ENCODE assay signal across 10 mouse cellular contexts in the genomic region with DNA sequence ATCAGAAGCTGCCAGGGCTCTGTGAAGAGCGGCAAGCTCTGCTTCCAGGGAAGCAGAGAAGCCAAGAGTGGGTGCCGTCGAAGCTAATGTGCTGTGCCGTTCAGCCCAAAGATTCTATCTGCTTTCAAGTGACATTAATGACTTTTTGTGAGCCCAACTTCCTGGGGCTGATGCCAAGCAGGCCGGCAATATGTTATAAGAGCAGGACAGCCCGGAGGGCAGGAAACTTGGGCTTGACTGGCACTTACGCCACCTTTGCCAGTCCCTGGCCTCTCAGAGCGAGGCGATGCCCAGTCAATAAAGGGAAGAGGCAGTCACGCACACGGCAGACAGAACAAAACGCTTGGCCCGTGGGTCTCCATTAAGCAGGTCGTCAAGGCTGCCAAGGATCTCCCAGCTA. TPM values are rescaled to one million over a fixed set of nuclear protein-coding genes. Genes with fewer than 3 reads are reported as not detected.
DNase-seq lines count a peak whose midpoint lies in the region; ATAC-seq and TF ChIP-seq lines count a peak whose summit lies in the region.
"Had no signal": no experiment of that assay in that cellular context is flagged by ENCODE, and none has a peak within 500 bp of the region (broad histone marks: within the 10 kb centered on the region; RNA-seq: fewer than 3 reads in every experiment).

No protein-coding gene starts in this region.

- no peak for ATAC-seq in hindbrain, postnatal 0 days
- no peak for ATAC-seq in hindbrain, embryonic 11.5 days (ENCODE audit: low FRiP score)
- ATAC-seq in embryonic facial prominence, embryonic 13.5 days (ENCODE audit: insufficient number of reproducible peaks, insufficient read depth, low FRiP score, low TSS enrichment, low read depth): no peak
- ATAC-seq in neural tube, embryonic 13.5 days (ENCODE audit: low read depth): no peak
- no peak for ATAC-seq in forebrain, embryonic 13.5 days

- H3K9me3 ChIP-seq in hindbrain, postnatal 0 days (ENCODE audit: low read length): no peaks in the 10 kb centered on the region
- no peaks in the 10 kb centered on the region for H3K9me3 ChIP-seq in hindbrain, embryonic 11.5 days (ENCODE audit: control insufficient read depth, low read length)
- no peaks in the 10 kb centered on the region for H3K9me3 ChIP-seq in embryonic facial prominence, embryonic 13.5 days
- no peaks in the 10 kb centered on the region for H3K9me3 ChIP-seq in neural tube, embryonic 13.5 days
- no peaks in the 10 kb centered on the region for H3K9me3 ChIP-seq in forebrain, embryonic 13.5 days (replicated peaks)
- H3K9me3 ChIP-seq: G1E had no signal

- H3K4me2 ChIP-seq in hindbrain, postnatal 0 days (ENCODE audit: low read depth, low read length): no peak overlapping the region
- H3K4me2 ChIP-seq in hindbrain, embryonic 11.5 days (replicated peaks; ENCODE audit: low read depth, low read length): no peak overlapping the region
- H3K4me2 ChIP-seq in embryonic facial prominence, embryonic 13.5 days: no peak overlapping the region
- no peak overlapping the region for H3K4me2 ChIP-seq in neural tube, embryonic 13.5 days
- no peak overlapping the region for H3K4me2 ChIP-seq in forebrain, embryonic 13.5 days

- no peak for DNase-seq in hindbrain, postnatal 0 days (ENCODE audit: low spot score)
- DNase-seq in hindbrain, embryonic 11.5 days (ENCODE audit: low spot score): no peak
- peak; percentile 27 to 39 for DNase-seq in kidney, postnatal 4 days
- no peak for DNase-seq in left cerebral cortex, adult 8-10 months (ENCODE audit: low spot score in 2 of 2)
- DNase-seq in yolk sac, embryonic 10.5 days (ENCODE audit: low spot score): no peak

- no peak overlapping the region for H3K4me3 ChIP-seq in hindbrain, postnatal 0 days (ENCODE audit: low read length)
- H3K4me3 ChIP-seq in hindbrain, embryonic 11.5 days (ENCODE audit: low read depth, low read length): no peak overlapping the region
- H3K4me3 ChIP-seq in embryonic facial prominence, embryonic 13.5 days: no peak overlapping the region
- no peak overlapping the region for H3K4me3 ChIP-seq in neural tube, embryonic 13.5 days
- H3K4me3 ChIP-seq in forebrain, embryonic 13.5 days: no peak overlapping the region

- H3K36me3 ChIP-seq in hindbrain, postnatal 0 days (ENCODE audit: insufficient read depth, low read length): no peaks in the 10 kb centered on the region
- no peaks in the 10 kb centered on the region for H3K36me3 ChIP-seq in hindbrain, embryonic 11.5 days (ENCODE audit: control insufficient read depth, insufficient read depth, low read length)
- H3K36me3 ChIP-seq in embryonic facial prominence, embryonic 13.5 days: no peaks in the 10 kb centered on the region
- no peaks in the 10 kb centered on the region for H3K36me3 ChIP-seq in neural tube, embryonic 13.5 days
- H3K36me3 ChIP-seq in forebrain, embryonic 13.5 days (ENCODE audit: poor library complexity, severe bottlenecking): no peaks in the 10 kb centered on the region
- H3K36me3 ChIP-seq: G1E had no signal

- 32% methylated on average over 14 of the region's 14 CpGs for WGBS in hindbrain, postnatal 0 days
- 66% methylated on average over 14 of the region's 14 CpGs for WGBS in hindbrain, embryonic 11.5 days
- WGBS in embryonic facial prominence, embryonic 13.5 days: 62% methylated on average over 14 of the region's 14 CpGs
- 51% methylated on average over 14 of the region's 14 CpGs for WGBS in neural tube, embryonic 13.5 days
- 55% methylated on average over 14 of the region's 14 CpGs for WGBS in forebrain, embryonic 13.5 days

- H3K27me3 ChIP-seq in hindbrain, postnatal 0 days (ENCODE audit: insufficient read depth, low read length): no peaks in the 10 kb centered on the region
- no peaks in the 10 kb centered on the region for H3K27me3 ChIP-seq in hindbrain, embryonic 11.5 days (ENCODE audit: control insufficient read depth, insufficient read depth, low read length)
- no peaks in the 10 kb centered on the region; the same call in 1 of the 2 replicates for H3K27me3 ChIP-seq in embryonic facial prominence, embryonic 13.5 days
- H3K27me3 ChIP-seq in neural tube, embryonic 13.5 days: no peaks in the 10 kb centered on the region
- H3K27me3 ChIP-seq in forebrain, embryonic 13.5 days: 0 out of 2 replicates have a peak, but pooled peaks cover 3% of the 10 kb centered on the region

- H3K9ac ChIP-seq in hindbrain, postnatal 0 days (replicated peaks; ENCODE audit: low read length): peak overlapping the region; percentile 1; the same call in 1 of the 2 replicates
- H3K9ac ChIP-seq in hindbrain, embryonic 11.5 days (ENCODE audit: low read depth, low read length): no peak overlapping the region
- peak overlapping the region; percentile 46; the same call in 1 of the 2 replicates for H3K9ac ChIP-seq in embryonic facial prominence, embryonic 13.5 days
- H3K9ac ChIP-seq in neural tube, embryonic 13.5 days: no peak overlapping the region
- H3K9ac ChIP-seq in forebrain, embryonic 13.5 days: no peak overlapping the region
- H3K9ac ChIP-seq: liver, embryonic 14.5 days had no signal

- TF ChIP-seq CTCF in hindbrain, postnatal 0 days (IDR thresholded peaks at IDR 0.05; ENCODE audit: low read depth): no peak

- H3K27ac ChIP-seq in hindbrain, postnatal 0 days: no peak overlapping the region
- H3K27ac ChIP-seq in hindbrain, embryonic 11.5 days (ENCODE audit: low read depth, low read length): no peak overlapping the region
- peak overlapping the region; percentile 51; the same call in 1 of the 2 replicates for H3K27ac ChIP-seq in embryonic facial prominence, embryonic 13.5 days
- H3K27ac ChIP-seq in neural tube, embryonic 13.5 days (replicated peaks): peak overlapping the region; percentile 33
- no peak overlapping the region for H3K27ac ChIP-seq in forebrain, embryonic 13.5 days
- H3K27ac ChIP-seq: liver, embryonic 14.5 days had no signal

- no peaks in the 10 kb centered on the region for H3K4me1 ChIP-seq in hindbrain, postnatal 0 days (ENCODE audit: insufficient read depth, low read length)
- 0 out of 2 replicates have a peak, but pooled peaks cover 4% of the 10 kb centered on the region for H3K4me1 ChIP-seq in hindbrain, embryonic 11.5 days (replicated peaks; ENCODE audit: control insufficient read depth, insufficient read depth, low read length)
- H3K4me1 ChIP-seq in embryonic facial prominence, embryonic 13.5 days: peaks cover 75% of the 10 kb centered on the region
- H3K4me1 ChIP-seq in neural tube, embryonic 13.5 days (replicated peaks): peaks cover 58% of the 10 kb centered on the region
- peaks cover 49% of the 10 kb centered on the region for H3K4me1 ChIP-seq in forebrain, embryonic 13.5 days

RNA-seq across cellular contexts. Expression of a gene that starts 25.9 kb away (rescaled TPM):
- total RNA-seq in hindbrain, postnatal 0 days (2014; rRNA removed): 1.7 and 2.5 TPM in 2 replicates
- polyA plus RNA-seq in hindbrain, postnatal 0 days (2015; fragmentation: Nextera tagmentation; extraction: Ambion mirVana): 1.7 and 1.8 TPM in 2 replicates
- 3.7 and 4.4 TPM in 2 replicates for polyA plus RNA-seq in hindbrain, embryonic 11.5 days (2014; fragmentation: Nextera tagmentation; extraction: Ambion mirVana)
- polyA plus RNA-seq in embryonic facial prominence, embryonic 13.5 days (2015; fragmentation: Nextera tagmentation; extraction: Ambion mirVana): 25.3 and 26.0 TPM in 2 replicates
- polyA plus RNA-seq in neural tube, embryonic 13.5 days (2015; fragmentation: Nextera tagmentation; extraction: Ambion mirVana): 0.50 and 0.81 TPM in 2 replicates
- total RNA-seq in left cerebral cortex, adult 8-10 months (2022): 1 to 10 TPM; 1.1 to 1.8 (median 1.5) TPM
- 0.63 and 0.79 TPM in 2 replicates for polyA plus RNA-seq in forebrain, embryonic 13.5 days (2015; fragmentation: Nextera tagmentation; extraction: Ambion mirVana)
- total RNA-seq: G1E had no signal
- polyA plus RNA-seq: G1E had no signal

RNA-seq across cellular contexts. Expression of a gene that starts 52.7 kb away (rescaled TPM):
- total RNA-seq in hindbrain, postnatal 0 days (2014; rRNA removed): 97.3 and 122 TPM in 2 replicates
- 8.5 and 9.4 TPM in 2 replicates for polyA plus RNA-seq in hindbrain, postnatal 0 days (2015; fragmentation: Nextera tagmentation; extraction: Ambion mirVana)
- 2.7 and 5.8 TPM in 2 replicates for polyA plus RNA-seq in hindbrain, embryonic 11.5 days (2014; fragmentation: Nextera tagmentation; extraction: Ambion mirVana)
- polyA plus RNA-seq in embryonic facial prominence, embryonic 13.5 days (2015; fragmentation: Nextera tagmentation; extraction: Ambion mirVana): 2.3 and 3.5 TPM in 2 replicates
- polyA plus RNA-seq in neural tube, embryonic 13.5 days (2015; fragmentation: Nextera tagmentation; extraction: Ambion mirVana): 5.1 and 8.9 TPM in 2 replicates
- total RNA-seq in left cerebral cortex, adult 8-10 months (2022): 100 to 1,000 TPM in 3 of 4 experiments, 10 to 100 TPM in 1; 96.7 to 124 (median 114) TPM
- polyA plus RNA-seq in forebrain, embryonic 13.5 days (2015; fragmentation: Nextera tagmentation; extraction: Ambion mirVana): 2.7 and 4.5 TPM in 2 replicates

RNA-seq across cellular contexts. Expression of a gene that starts 53.0 kb away (rescaled TPM):
- 0.42 and 0.79 TPM in 2 replicates for total RNA-seq in hindbrain, postnatal 0 days (2014; rRNA removed)
- polyA plus RNA-seq in hindbrain, postnatal 0 days (2015; fragmentation: Nextera tagmentation; extraction: Ambion mirVana): 0.29 and 0.71 TPM in 2 replicates
- 0.79 and 1.0 TPM in 2 replicates for polyA plus RNA-seq in hindbrain, embryonic 11.5 days (2014; fragmentation: Nextera tagmentation; extraction: Ambion mirVana)
- 0.21 TPM in 1 of 2 replicates, not detected in the other for polyA plus RNA-seq in embryonic facial prominence, embryonic 13.5 days (2015; fragmentation: Nextera tagmentation; extraction: Ambion mirVana)
- polyA plus RNA-seq in neural tube, embryonic 13.5 days (2015; fragmentation: Nextera tagmentation; extraction: Ambion mirVana): 0.31 and 0.62 TPM in 2 replicates
- total RNA-seq in left cerebral cortex, adult 8-10 months (2022): 1 to 10 TPM in 3 of 4 experiments, under 1 TPM in 1; 0.83 to 1.3 (median 1.2) TPM
- 0.25 TPM in 1 of 2 replicates, not detected in the other for polyA plus RNA-seq in forebrain, embryonic 13.5 days (2015; fragmentation: Nextera tagmentation; extraction: Ambion mirVana)
- polyA plus RNA-seq: G1E had no signal

Comparison
In these comparisons a context has a peak if more than half of its experiments do, and no peak if none do; other contexts are left out.
1. H3K9ac ChIP-seq: peak in hindbrain, postnatal 0 days (single experiment) and embryonic facial prominence, embryonic 13.5 days (single experiment); none in hindbrain, embryonic 11.5 days (single experiment), neural tube, embryonic 13.5 days (single experiment) and forebrain, embryonic 13.5 days (single experiment).
2. DNase-seq: peak in kidney, postnatal 4 days (2 of 2); none in hindbrain, postnatal 0 days (single experiment), hindbrain, embryonic 11.5 days (single experiment), left cerebral cortex, adult 8-10 months (0 of 2) and yolk sac, embryonic 10.5 days (single experiment).
3. H3K27ac ChIP-seq: peak in embryonic facial prominence, embryonic 13.5 days (single experiment) and neural tube, embryonic 13.5 days (single experiment); none in hindbrain, postnatal 0 days (single experiment), hindbrain, embryonic 11.5 days (single experiment) and forebrain, embryonic 13.5 days (single experiment).